In genomic region chr15:101135405-101135804, GRCm38 (mm10) we compare ENCODE assay signal across 10 mouse cellular contexts. TPM values are rescaled to one million over a fixed set of nuclear protein-coding genes. Genes with fewer than 3 reads are reported as not detected.
A peak's percentile ranks its signal among the peaks of the same experiment; 100 is the strongest.
DNase-seq lines count a peak whose midpoint lies in the region; ATAC-seq lines count a peak whose summit lies in the region.
"Had no signal": no experiment of that assay in that cellular context is flagged by ENCODE, and none has a peak within 500 bp of the region (broad histone marks: within the 10 kb centered on the region; RNA-seq: fewer than 3 reads in every experiment).

No protein-coding gene starts in this region.

- no peak overlapping the region for H3K27ac ChIP-seq in heart, embryonic 16.5 days (ENCODE audit: low read length)
- H3K27ac ChIP-seq in embryonic facial prominence, embryonic 14.5 days (replicated peaks; ENCODE audit: low read depth, low read length) = peak overlapping the region; percentile 75; the same call in 1 of the 2 replicates
- H3K27ac ChIP-seq: liver, embryonic 15.5 days had no signal

- peaks cover 15% of the 10 kb centered on the region for H3K27me3 ChIP-seq in heart, embryonic 16.5 days (ENCODE audit: control insufficient read depth, insufficient read depth, low read length)
- no peaks in the 10 kb centered on the region for H3K27me3 ChIP-seq in embryonic facial prominence, embryonic 14.5 days (replicated peaks; ENCODE audit: control insufficient read depth, insufficient read depth, low read length)

- intact Hi-C loops in heart, postnatal 14 days (cut with DNase I) = no loop called here

- ATAC-seq in heart, embryonic 16.5 days (replicated peaks; ENCODE audit: extremely low read depth, insufficient read depth, low FRiP score) = no peak
- no peak for ATAC-seq in embryonic facial prominence, embryonic 14.5 days (ENCODE audit: low read depth)

- peak overlapping the region; percentile 56 for H3K9ac ChIP-seq in heart, embryonic 16.5 days (ENCODE audit: low read length)
- H3K9ac ChIP-seq in embryonic facial prominence, embryonic 14.5 days (ENCODE audit: low read depth, low read length) = no peak overlapping the region
- H3K9ac ChIP-seq: liver, embryonic 15.5 days had no signal

- H3K9me3 ChIP-seq in heart, embryonic 16.5 days (replicated peaks; ENCODE audit: control insufficient read depth, low read length) = no peaks in the 10 kb centered on the region
- no peaks in the 10 kb centered on the region for H3K9me3 ChIP-seq in embryonic facial prominence, embryonic 14.5 days (ENCODE audit: control insufficient read depth, low read length)
- H3K9me3 ChIP-seq: liver, embryonic 15.5 days had no signal

- no peak for DNase-seq in heart, postnatal 14 days
- peak; percentile 68 for DNase-seq in CD4-positive helper T cell, adult 2 months (ENCODE audit: low read depth, low spot score)
- no peak for DNase-seq in embryonic facial prominence, embryonic 14.5 days (ENCODE audit: low spot score)
- DNase-seq in lung, postnatal 10 days = peak; percentile 48
- no peak for DNase-seq in adrenal gland, adult 2 months
- no peak for DNase-seq in gastrocnemius, adult 18-20 months (ENCODE audit: low spot score)
- no peak for DNase-seq in adrenal gland, adult 8-10 months

- H3K4me3 ChIP-seq in heart, embryonic 16.5 days (ENCODE audit: low read length) = peak overlapping the region; percentile 35
- H3K4me3 ChIP-seq in embryonic facial prominence, embryonic 14.5 days (ENCODE audit: low read depth, low read length) = no peak overlapping the region
- H3K4me3 ChIP-seq: liver, embryonic 15.5 days had no signal

- peak overlapping the region; percentile 46 for H3K4me2 ChIP-seq in heart, embryonic 16.5 days (ENCODE audit: low read depth, low read length)
- peak overlapping the region; percentile 45 for H3K4me2 ChIP-seq in embryonic facial prominence, embryonic 14.5 days (ENCODE audit: low read depth, low read length)
- H3K4me2 ChIP-seq: liver, embryonic 15.5 days had no signal

- H3K36me3 ChIP-seq in heart, embryonic 16.5 days (ENCODE audit: control insufficient read depth, insufficient read depth) = peaks cover 2% of the 10 kb centered on the region; the same call in 1 of the 2 replicates
- no peaks in the 10 kb centered on the region for H3K36me3 ChIP-seq in embryonic facial prominence, embryonic 14.5 days (ENCODE audit: control insufficient read depth, insufficient read depth, low read length)
- H3K36me3 ChIP-seq: liver, embryonic 15.5 days had no signal

- WGBS in heart, embryonic 16.5 days = 57% methylated on average over 8 of the region's 8 CpGs
- WGBS in embryonic facial prominence, embryonic 14.5 days = 44% methylated on average over 7 of the region's 8 CpGs

- peaks cover 31% of the 10 kb centered on the region for H3K4me1 ChIP-seq in heart, embryonic 16.5 days (ENCODE audit: control insufficient read depth, insufficient read depth, low read length)
- peaks cover 36% of the 10 kb centered on the region for H3K4me1 ChIP-seq in embryonic facial prominence, embryonic 14.5 days (ENCODE audit: control insufficient read depth, insufficient read depth, low read length)

RNA-seq across cellular contexts. Expression of gene Acvrl1, which starts 7.1 kb away (rescaled TPM):
- 14.7 and 20.5 TPM in 2 replicates for polyA plus RNA-seq in heart, embryonic 16.5 days (2015; fragmentation: Nextera tagmentation; extraction: Ambion mirVana)
- 10 to 100 TPM; 28.5 to 31.5 TPM for total RNA-seq in heart, postnatal 14 days (2021)
- polyA plus RNA-seq in embryonic facial prominence, embryonic 14.5 days (2014; fragmentation: Nextera tagmentation; extraction: Ambion mirVana) = 11.5 and 13.5 TPM in 2 replicates
- 10 to 100 TPM; 15.0 to 22.6 TPM for total RNA-seq in adrenal gland, adult 2 months (2021)
- polyA plus RNA-seq in adrenal gland, adult 2 months (2012; rRNA removed) = 20.9 and 23.3 TPM in 2 replicates
- 10 to 100 TPM in 1 of 2 experiments, 1 to 10 TPM in 1; 8.6 to 11.7 TPM for total RNA-seq in gastrocnemius, adult 18-20 months (2021)
- 10 to 100 TPM; 14.5 to 24.7 (median 21.5) TPM for total RNA-seq in adrenal gland, adult 8-10 months (2022)

RNA-seq across cellular contexts. Expression of gene Ankrd33, which starts 19.9 kb away (rescaled TPM):
- not detected in 2 replicates for polyA plus RNA-seq in heart, embryonic 16.5 days (2015; fragmentation: Nextera tagmentation; extraction: Ambion mirVana)
- total RNA-seq in heart, postnatal 14 days (2021) = not detected
- polyA plus RNA-seq in embryonic facial prominence, embryonic 14.5 days (2014; fragmentation: Nextera tagmentation; extraction: Ambion mirVana) = not detected in 2 replicates
- total RNA-seq in adrenal gland, adult 2 months (2021) = 1 to 10 TPM in 1 of 2 experiments, under 1 TPM in 1; 0.59 to 1.0 TPM
- 0.10 TPM in 1 of 2 replicates, not detected in the other for polyA plus RNA-seq in adrenal gland, adult 2 months (2012; rRNA removed)
- not detected for total RNA-seq in gastrocnemius, adult 18-20 months (2021)
- 1 to 10 TPM in 1 of 4 experiments, under 1 TPM in 3; 0.75 to 1.1 (median 0.79) TPM for total RNA-seq in adrenal gland, adult 8-10 months (2022)
- polyA plus RNA-seq: brain, embryonic 14.5 days; liver, embryonic 15.5 days had no signal

RNA-seq across cellular contexts. Expression of gene Acvr1b, which starts 38.5 kb away (rescaled TPM):
- 7.1 and 8.0 TPM in 2 replicates for polyA plus RNA-seq in heart, embryonic 16.5 days (2015; fragmentation: Nextera tagmentation; extraction: Ambion mirVana)
- total RNA-seq in heart, postnatal 14 days (2021) = 10 to 100 TPM; 14.5 to 14.7 TPM
- 10.2 and 10.7 TPM in 2 replicates for polyA plus RNA-seq in embryonic facial prominence, embryonic 14.5 days (2014; fragmentation: Nextera tagmentation; extraction: Ambion mirVana)
- total RNA-seq in adrenal gland, adult 2 months (2021) = 10 to 100 TPM in 1 of 2 experiments, 1 to 10 TPM in 1; 5.2 to 10.0 TPM
- 10.1 and 11.2 TPM in 2 replicates for polyA plus RNA-seq in adrenal gland, adult 2 months (2012; rRNA removed)
- 10 to 100 TPM; 26.0 to 48.0 TPM for total RNA-seq in gastrocnemius, adult 18-20 months (2021)
- total RNA-seq in adrenal gland, adult 8-10 months (2022) = 10 to 100 TPM in 3 of 4 experiments, 1 to 10 TPM in 1; 8.6 to 15.4 (median 12.1) TPM

RNA-seq across cellular contexts. Expression of gene Fignl2, which starts 57.0 kb away (rescaled TPM):
- 0.10 and 0.12 TPM in 2 replicates for polyA plus RNA-seq in heart, embryonic 16.5 days (2015; fragmentation: Nextera tagmentation; extraction: Ambion mirVana)
- 1 to 10 TPM; 2.3 to 2.8 TPM for total RNA-seq in heart, postnatal 14 days (2021)
- 0.26 and 0.30 TPM in 2 replicates for polyA plus RNA-seq in embryonic facial prominence, embryonic 14.5 days (2014; fragmentation: Nextera tagmentation; extraction: Ambion mirVana)
- 1 to 10 TPM; 6.3 to 8.7 TPM for total RNA-seq in adrenal gland, adult 2 months (2021)
- polyA plus RNA-seq in adrenal gland, adult 2 months (2012; rRNA removed) = 11.8 and 16.1 TPM in 2 replicates
- total RNA-seq in gastrocnemius, adult 18-20 months (2021) = under 1 TPM; 0.55 to 0.81 TPM
- 1 to 10 TPM; 6.4 to 9.1 (median 7.4) TPM for total RNA-seq in adrenal gland, adult 8-10 months (2022)

Comparison
In these comparisons a context has a peak if more than half of its experiments do, and no peak if none do; other contexts are left out.
1. DNase-seq: peak in CD4-positive helper T cell, adult 2 months (single experiment) and lung, postnatal 10 days (single experiment); none in heart, postnatal 14 days (0 of 2), embryonic facial prominence, embryonic 14.5 days (single experiment), adrenal gland, adult 2 months (single experiment), gastrocnemius, adult 18-20 months (single experiment) and adrenal gland, adult 8-10 months (single experiment).